Mouse (Mus musculus): Measurements from ENCODE around the gene Rps7. TPM values are rescaled to one million over a fixed set of nuclear protein-coding genes. Genes with fewer than 3 reads are reported as not detected.

Gene Rps7
- total RNA-seq (2022) = 100 to 1,000 TPM; 161 to 241 (median 222) TPM

DNA sequence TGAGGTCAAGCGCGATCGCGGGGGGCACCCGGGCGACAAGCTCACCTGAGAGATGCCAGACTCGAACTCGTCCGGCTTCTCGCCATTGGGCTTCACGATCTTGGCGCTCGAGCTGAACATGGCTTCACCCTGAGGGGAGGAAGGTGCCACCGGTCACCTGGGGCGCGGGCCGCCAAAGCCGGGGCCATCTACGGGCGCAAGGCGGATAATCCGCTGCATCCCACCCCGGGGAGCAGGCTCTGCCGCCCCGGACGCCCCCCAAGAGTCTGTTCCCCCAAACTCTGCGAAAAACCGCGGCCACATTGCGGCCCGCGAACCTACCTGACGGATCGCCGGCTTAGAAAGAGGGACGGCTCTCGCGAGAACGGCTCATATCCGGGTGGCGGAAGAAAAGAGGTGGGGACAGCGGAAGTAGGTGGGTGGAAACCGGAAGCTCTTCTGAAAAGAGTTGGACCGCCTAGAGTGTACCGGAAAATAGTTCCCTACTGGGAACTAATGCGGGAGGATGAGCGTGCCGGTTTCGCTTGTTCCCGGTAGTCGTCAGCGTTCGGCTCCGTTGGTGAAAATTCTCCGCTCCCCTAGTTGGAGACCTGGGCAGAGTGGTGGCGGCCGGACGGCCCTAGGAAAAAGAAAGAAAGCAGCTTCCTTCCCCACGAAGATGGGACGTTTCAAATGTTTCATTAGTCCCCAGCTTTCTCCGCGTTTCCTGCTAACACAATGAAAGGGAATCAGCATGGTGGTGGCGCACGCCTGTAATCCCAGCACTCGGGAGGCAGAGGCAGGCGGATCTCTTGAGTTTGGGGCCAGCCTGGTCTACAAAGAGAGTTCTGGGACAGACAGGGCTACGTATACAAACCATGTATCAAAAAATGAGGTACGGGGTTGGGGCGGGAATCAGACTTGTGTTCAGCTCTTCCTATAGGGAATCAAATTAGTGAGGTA lies at the start of gene Rps7:
Gene Rps7, minus strand, starts transcription at position 419 of the 942 bp plus-strand sequence.
- DNase-seq (ENCODE audit: low spot score in 2 of 2) = peak; percentile 86 to 88

DNA sequence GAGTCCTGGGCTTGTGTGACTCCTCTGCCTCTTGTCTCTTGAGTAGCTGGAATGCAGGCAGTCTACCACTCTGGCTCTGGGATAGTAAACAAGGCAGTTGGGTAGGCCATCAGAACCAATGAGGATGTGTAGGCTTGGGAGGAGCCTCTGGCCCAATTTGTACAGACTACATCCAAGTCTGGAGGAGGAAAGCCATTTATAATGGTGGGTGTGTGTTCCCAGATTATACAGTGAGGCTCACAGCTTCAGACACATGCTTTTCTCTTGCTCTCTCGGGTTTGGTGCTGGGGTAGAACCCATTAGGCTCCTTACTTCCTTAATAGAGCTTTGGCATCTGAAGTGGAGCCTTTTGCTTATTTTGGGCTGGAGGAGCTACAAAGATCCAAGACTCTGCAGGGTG lies 48.9 kb upstream of the Rps7 start:
- DNase-seq (ENCODE audit: low spot score in 2 of 2) = no peak

DNA sequence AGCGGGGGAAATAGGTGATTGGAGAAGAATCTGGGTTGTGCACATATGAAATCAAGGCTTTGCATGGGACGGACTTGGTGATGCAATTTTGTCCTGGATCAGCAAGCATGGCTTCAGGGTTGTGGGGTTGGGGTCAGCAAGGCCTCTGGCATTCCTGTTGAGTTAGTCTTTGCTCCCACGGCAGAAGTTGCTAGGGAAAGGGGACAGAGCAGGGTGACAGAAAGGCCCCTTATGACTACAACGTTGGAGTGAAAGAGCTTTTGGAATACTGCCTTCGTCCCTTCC lies 40.1 kb upstream of the Rps7 start:
- no peak for DNase-seq (ENCODE audit: low spot score in 2 of 2)

DNA sequence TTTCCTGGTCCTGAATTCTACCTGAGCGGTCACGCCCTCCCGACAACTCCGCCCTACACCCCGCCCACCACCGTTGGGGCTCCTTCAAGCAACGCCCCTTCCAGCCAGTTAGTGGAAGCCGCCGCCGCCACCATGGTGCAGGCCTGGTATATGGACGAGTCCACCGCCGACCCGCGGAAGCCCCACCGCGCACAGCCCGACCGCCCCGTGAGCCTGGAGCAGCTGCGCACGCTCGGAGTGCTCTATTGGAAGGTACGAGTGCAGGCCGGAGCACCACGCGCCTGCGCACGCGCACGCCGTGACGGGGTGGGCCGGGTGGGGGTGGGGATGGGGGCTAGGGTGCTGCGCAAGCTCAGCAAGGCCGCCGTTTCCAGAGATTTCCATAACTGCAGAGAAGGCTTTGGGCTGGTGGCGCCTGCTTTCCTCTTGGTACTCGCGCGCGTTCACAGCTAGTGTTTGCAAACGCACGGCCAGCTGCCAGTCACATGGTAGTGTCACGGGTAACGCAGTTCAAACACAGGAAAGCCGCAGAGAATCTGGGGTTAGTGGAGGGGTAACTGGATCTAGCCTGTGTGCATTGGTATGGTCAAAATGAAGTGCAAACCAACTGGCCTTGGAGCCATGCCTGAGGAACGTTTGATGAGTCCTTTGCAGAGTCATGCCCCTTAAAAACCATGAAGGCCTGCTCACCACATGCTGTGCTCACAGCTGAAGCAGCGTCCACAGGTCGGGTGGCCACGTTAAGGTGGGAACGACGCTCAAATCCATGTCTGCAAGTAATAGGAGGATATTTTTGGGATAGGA lies 39.6 kb upstream of the Rps7 start, which contains the start of gene Adi1:
Gene Adi1, plus strand, starts transcription at position 111 of the 804 bp plus-strand sequence.
- peak; percentile 57 to 70 for DNase-seq (ENCODE audit: low spot score in 2 of 2)

DNA sequence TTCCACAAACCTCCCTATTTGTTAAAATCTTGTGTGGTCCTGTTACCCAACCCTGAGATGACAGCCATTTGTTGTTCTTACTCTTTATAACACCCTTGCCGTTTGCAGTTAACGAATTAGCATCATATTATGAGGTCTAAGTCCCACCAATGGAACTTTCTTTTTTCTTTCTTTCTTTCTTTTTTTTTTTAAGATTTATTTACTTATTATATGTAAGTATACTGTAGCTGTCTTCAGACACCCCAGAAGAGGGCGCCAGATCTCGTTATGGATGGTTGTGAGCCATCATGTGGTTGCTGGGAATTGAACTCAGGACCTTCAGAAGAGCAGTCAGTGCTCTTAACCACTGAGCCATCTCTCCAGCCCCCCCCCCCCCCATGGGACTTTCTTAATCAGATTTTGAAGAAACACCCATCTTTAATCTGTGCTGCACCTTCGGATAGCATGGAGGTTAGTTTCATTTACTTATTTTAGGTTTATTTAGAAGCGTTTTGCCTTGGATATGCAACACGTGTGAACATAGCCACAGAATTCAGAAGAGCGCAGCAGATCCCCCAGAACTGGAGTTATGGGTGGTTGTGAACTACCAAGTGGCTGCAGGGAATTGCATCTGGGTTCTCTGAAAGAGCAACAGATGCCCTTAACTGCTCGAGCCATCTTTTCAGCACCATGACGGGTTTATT lies 38.4 kb upstream of the Rps7 start:
- no peak for DNase-seq (ENCODE audit: low spot score in 2 of 2)

DNA sequence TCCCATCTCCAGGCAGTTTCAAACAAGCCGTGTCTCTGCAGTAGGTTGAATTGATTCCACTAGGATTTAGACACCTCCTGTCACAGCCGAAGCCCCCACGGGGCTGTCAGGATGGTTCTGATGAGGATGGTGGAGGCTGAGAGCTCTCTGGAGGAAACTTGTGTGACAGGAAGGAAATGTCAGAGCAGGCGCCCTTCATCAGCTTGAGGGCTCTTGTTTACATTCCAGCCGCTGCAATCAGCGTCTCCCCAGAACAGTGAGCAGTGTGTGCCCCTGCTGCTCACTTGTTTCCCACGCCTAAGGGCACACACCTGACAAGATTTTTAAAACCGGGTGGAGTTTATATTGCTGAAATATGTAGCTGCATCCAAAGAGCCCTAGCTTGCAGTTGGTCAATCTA lies 31.5 kb upstream of the Rps7 start:
- no peak for DNase-seq (ENCODE audit: low spot score in 2 of 2)

DNA sequence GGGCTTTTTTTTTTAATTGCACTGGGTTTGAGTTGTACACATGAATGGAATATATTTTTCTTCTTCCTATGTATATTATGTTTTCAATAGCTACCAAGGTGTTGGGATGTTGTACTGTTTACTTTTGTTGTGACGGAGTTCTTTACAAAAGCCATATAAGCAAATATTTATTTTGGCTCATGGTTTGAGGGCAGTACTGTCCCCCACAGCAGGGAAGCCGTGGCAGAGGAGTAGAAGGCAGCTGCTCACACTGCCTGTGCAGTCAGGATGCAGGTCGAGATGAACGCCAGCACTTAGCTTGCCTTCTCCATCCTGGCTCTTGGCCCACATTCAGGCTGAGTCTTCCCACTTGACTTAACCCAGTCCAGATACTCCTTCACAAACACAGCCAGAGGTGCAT lies 31.0 kb upstream of the Rps7 start:
- no peak for DNase-seq (ENCODE audit: low spot score in 2 of 2)

DNA sequence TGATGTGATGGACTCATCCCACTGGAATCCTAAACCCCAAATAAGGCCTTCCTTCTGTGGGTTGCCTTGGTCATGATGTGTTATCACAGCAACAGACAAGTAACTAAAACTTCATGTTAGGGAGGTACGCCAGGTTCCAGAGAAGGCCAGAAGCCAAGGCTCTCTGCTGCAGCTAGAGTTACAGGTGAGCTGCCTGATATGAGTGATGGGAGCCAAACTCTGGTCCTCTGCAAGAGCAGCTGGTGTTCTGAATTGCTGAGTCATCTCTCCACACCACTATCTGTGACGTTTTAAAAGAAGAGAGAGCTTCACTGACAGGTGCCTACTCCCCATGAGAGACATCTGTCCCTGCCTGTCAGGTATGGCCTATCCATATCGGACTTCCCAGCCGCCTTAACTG lies 26.9 kb upstream of the Rps7 start:
- peak in 1 of 2 experiments; percentile 13 for DNase-seq (ENCODE audit: low spot score in 2 of 2)

DNA sequence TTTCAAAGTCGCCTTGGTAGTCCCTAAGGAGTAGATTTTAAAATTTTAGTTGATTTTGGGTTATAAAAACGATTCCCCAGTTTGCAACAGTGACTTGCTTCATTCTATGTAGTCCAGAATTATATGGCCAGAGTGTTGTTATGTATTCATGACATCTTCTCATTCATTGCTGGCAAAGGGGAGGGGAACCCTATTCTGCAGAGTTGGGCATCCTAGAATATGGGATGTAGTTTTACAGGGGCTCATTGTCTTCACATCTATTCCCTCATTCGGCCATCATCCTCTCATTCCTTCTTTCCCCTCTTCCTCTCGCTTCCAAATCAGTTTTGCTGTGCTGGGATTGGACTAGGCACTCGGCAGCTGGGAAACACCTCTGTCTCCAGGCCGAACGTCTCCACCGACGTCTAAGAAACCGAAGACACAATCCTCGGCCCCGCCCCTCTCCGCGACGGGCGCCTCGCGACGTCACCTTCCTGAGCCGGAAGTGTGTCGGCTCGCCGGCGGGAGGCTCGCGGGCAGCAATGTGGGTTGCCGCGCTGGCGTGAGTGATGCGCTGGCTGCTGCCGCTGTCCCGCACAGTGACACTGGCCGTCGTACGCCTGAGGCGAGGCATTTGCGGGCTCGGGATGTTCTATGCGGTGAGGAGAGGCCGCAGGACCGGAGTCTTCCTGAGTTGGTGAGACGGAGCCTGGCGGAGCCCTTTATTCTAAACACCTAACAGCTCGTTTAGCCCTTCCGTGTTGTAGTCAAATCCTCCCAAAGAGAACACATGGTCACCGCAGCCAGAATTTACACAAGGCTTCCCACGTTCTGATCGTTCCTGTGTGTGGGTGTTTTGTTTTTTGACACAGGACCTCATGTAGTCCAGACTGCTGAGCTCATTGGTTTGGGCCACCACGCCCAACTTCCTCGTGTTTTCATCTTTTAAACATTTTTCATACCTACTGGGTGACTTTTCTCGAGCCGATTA lies 13.7 kb upstream of the Rps7 start, which contains the start of gene Rnaseh1:
Gene Rnaseh1, plus strand, starts transcription at position 462 of the 970 bp plus-strand sequence.
- DNase-seq (ENCODE audit: low spot score in 2 of 2) = peak; percentile 70 to 75

DNA sequence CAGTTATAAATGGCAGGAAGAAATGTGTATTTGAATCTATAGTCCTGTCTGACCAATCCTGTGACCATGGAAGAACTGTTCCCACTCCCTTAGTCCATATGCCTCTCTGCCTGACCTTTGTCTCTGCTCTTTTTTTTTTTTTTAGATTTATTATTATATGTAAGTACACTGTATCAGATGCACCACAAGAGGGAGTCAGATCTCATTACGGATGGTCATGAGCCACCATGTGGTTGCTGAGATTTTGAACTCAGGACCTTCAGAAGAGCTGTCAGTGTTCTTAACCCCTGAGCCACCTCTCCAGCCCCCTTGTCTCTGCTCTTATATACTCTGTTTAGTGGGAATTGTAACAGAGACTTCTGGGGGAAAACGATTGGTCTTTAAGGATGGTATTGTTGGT lies 3.0 kb upstream of the Rps7 start:
- DNase-seq (ENCODE audit: low spot score in 2 of 2) = no peak

DNA sequence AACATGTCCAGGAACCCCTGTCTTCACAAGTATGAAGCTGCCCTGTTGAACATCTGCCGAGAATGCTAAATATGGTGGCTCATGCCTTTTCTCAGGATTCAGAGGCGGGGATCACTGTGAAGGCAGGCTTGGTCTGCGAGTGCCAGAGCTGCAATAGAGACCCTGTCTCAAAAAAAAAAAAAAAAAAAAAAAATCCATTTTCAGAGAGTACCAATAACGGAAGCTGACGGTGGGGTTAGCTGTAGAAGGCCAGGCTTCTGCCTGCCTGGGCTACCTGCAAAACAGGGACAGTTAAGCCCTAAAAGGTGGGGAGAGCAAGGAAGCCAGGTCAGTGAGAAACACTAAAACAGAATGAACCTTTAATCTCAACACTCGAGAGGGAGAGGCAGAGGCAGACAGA lies 790 bp upstream of the Rps7 start:
- no peak for DNase-seq (ENCODE audit: low spot score in 2 of 2)

DNA sequence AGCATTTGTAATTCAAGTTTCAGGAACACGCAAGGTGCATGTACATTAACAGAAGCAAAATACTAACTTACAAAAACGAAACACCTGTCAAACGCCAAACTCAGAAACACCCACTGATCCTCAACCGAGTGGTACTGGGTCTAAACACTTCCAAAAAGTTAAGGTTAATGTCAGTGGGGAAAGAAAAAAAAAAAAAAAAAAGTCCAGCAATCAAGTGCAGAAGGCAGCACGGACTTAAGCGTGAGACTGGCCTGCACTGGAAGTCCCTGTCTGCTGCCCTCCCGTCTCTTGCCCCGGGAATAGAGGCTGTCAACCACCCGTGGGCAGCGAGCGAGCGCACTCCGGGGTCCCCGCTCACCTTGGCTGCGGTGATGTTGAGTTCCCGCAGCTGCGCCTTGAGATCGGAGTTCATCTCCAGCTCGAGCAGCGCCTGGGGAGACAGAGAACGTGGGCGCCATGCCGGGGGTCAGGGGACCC lies 657 bp downstream of the Rps7 start:
- no peak for DNase-seq (ENCODE audit: low spot score in 2 of 2)

DNA sequence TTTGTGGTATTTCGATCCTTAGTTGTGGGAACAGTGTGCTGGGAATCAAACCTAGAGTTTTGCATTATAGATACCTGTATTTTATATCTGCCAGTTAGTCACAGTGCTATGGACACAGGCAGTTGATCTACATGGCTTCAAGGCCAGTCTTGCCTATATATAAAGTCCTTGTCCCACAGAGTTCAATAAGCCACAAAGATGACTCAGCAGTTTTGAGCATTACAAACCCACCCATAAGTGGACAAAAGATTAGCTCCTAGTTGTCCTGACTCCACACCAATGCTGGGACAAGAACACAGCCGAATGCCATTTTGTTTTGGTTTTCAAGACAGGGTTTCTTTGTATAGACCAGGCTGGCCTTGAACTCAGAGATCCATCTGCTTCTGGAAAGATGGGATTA lies 7.3 kb downstream of the Rps7 start:
- DNase-seq (ENCODE audit: low spot score in 2 of 2) = no peak

DNA sequence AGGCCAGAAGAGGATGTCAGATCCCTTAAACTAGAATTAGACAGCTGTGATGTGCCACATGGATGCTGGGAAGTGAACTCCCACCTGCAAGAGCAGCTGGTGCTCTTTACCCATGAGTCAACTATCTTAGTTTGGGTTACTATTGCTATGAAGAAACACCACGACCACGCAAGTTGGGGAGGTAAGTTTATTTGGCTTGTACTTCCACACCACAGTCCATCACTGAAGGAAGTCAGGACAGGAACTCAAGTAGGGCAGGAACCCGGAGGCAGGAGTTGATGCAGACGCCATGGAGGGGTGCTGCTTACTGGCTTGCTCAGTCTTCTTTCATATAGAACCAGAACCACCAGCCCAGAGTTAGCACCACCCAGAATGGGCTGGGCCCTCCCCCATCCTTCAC lies 8.7 kb downstream of the Rps7 start:
- DNase-seq (ENCODE audit: low spot score in 2 of 2) = no peak

DNA sequence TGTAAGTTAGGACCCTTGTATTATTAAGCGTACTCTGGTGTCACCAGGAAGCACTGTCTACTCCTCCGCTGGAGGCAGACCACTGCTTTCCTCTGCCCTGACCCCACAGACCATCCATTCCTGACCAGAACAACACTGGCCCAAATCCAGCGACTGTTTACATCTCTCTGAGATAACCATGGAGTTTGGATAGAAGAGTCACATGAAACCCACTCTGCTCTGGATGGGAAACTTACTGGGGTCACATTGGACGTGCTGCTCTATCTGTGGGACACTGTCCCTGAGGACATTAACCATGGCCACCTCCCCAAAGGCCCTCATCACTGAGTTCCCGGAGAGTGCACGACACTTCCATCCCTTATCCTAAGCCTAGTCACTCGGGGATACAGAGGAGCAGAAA lies 10.3 kb downstream of the Rps7 start:
- no peak for DNase-seq (ENCODE audit: low spot score in 2 of 2)

DNA sequence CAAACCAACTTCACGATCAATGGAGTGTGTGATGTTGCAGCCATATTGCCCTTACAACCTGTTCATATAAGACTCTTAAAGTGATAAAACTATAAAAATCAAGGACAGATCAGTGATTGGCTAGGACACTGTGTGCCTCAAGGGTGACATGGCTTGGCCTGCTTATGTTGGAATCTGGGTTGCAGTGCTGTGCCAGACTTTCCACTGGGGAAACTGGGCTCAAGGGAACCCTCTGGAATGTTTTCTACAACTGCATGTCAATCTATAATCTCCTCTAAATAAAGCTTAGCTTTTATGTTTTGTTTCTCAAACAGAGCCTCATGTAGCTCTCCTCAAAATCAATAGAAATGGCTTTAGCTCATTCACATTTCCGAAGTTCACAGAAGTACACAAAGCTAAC lies 11.5 kb downstream of the Rps7 start:
- DNase-seq (ENCODE audit: low spot score in 2 of 2) = no peak

DNA sequence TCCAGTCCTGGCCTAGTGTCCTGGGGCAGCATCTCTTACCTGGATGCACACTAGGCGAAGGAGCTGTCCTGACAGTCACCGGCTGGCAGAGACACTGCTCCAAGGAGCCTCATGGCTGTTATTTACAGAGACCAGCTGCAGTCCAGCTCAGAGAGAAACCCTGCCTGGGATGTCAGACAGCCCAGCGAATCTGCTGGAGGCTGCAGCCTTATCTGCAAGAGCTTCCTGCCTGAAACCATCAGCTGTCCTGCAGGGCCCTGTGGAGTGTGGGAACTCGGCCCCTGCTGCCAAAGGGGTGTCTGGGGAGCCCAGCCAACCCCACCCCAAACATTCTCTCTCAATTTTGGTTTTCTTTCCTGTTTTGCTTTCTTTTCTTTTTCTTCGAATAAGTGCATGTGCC lies 12.6 kb downstream of the Rps7 start, which contains the start of gene Colec11:
Gene Colec11, minus strand, starts transcription at position 183 of the 400 bp plus-strand sequence.
- no peak for DNase-seq (ENCODE audit: low spot score in 2 of 2)

DNA sequence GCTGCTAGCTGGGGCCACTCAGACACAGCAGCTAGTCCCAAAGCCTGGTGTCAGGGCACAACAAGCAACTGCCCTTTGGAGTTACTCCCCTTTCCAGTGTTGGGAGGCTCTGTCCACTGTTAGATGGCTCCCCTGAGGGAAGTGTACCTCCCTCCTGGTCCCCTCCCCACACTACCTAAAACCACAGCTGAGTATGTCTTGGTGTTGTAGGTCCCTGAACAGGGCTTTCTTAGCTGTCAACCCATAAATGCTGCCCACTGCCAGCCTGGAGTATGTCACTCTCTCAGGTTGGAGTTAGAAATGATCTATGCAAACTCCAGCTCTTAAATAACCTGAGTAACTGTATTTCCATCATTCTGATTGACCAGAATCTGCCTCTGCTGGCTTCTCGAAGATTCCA lies 13.1 kb downstream of the Rps7 start:
- DNase-seq (ENCODE audit: low spot score in 2 of 2) = no peak

DNA sequence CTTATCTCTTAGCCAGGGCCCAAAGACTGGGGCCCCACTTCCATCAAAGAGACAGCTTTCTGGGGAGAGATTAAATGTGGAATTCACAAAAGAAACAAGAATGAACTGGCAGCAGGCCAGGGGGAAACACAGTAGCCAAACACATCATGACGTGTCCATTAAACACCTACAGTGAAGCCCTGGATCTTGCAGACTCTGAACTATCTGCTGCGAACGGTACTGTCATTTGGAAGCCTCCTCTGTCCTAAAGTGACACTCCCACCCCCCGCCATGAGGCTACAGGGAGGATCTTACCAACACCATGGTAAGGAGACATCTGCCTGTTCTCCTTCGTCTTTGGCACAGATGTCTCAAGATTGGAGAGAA lies 13.6 kb downstream of the Rps7 start:
- DNase-seq (ENCODE audit: low spot score in 2 of 2) = no peak

DNA sequence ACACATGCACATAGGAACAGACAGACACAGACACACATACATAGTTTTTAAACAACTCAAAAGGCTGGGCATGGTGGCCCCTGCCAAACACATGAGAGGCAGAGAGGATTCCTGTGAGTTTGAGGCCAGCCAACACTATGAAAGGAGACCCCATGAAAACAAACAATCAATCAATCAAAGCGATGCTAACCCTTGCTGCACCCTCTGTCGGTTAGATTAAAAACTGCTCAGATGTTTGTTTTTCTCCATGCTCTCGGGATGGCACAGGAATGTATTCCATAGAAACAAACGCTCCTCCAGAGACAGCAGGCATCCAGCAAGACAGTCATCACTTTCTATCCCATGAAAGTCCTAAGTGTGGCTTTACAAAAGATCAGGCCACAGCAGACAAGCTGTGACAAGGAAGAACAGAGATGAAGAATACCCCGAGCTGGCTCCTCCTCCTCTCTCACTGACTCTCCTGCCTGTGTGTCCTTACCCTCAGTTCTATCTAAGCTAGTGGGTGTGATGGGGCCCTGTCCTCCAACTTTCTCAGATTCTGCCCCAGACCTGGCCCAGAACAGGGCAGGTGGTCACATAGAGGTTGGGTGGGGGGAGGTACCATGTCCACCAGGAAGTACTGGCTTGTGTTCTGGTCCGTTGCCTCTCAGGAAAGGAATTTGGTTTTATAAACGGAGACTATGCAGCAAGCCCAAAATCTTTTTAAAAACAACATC lies 14.1 kb downstream of the Rps7 start:
- DNase-seq (ENCODE audit: low spot score in 2 of 2) = no peak

Data from gastrocnemius, adult 8-10 months (tissue).